Mouse (Mus musculus) c-Kit-positive CD71-negative TER-119-negative erythroid progenitor cells, embryonic 14.5 days (primary cell): ENCODE results near the gene Fgfr2.
A peak's percentile ranks its signal among the peaks of the same experiment; 100 is the strongest.

Experiments
- DNase-seq: peaks from one replicate; pipeline ENCODE4 v3.0.0-alpha.2; 2013; ENCODE audit warnings: low read depth

Fgfr2 gene

GRCm38 (mm10) chr7:132608316-132609020 lies 514.7 kb downstream of the Fgfr2 start:
- no peak for DNase-seq

- no peak for DNase-seq
Observed at GRCm38 (mm10) chr7:132605689-132606088, 517.5 kb downstream of the Fgfr2 start.

GRCm38 (mm10) chr7:132604720-132605119 lies 518.4 kb downstream of the Fgfr2 start:
- no peak for DNase-seq

- DNase-seq: no peak
Observed at GRCm38 (mm10) chr7:132600926-132601325, 522.2 kb downstream of the Fgfr2 start.

GRCm38 (mm10) chr7:132600026-132600425 lies 523.1 kb downstream of the Fgfr2 start:
- DNase-seq: no peak

GRCm38 (mm10) chr7:132599071-132599975 lies 523.8 kb downstream of the Fgfr2 start, which contains the start of gene Nkx1-2:
Gene Nkx1-2 (minus strand): TSS chr7:132599637.
- DNase-seq: no peak

- no peak for DNase-seq
Observed at GRCm38 (mm10) chr7:132597251-132598041, 525.7 kb downstream of the Fgfr2 start.

GRCm38 (mm10) chr7:132596557-132597250 lies 526.4 kb downstream of the Fgfr2 start:
- DNase-seq: no peak

- DNase-seq: no peak
Observed at GRCm38 (mm10) chr7:132595787-132596186, 527.4 kb downstream of the Fgfr2 start.

GRCm38 (mm10) chr7:132594325-132594724 lies 528.8 kb downstream of the Fgfr2 start:
- no peak for DNase-seq

- no peak for DNase-seq
Observed at GRCm38 (mm10) chr7:132593762-132594161, 529.4 kb downstream of the Fgfr2 start.

- DNase-seq: no peak
Observed at GRCm38 (mm10) chr7:132589610-132590009, 533.5 kb downstream of the Fgfr2 start.

GRCm38 (mm10) chr7:132587167-132587566 lies 536.0 kb downstream of the Fgfr2 start:
- DNase-seq: no peak

GRCm38 (mm10) chr7:132585695-132586491 lies 537.3 kb downstream of the Fgfr2 start:
- no peak for DNase-seq

- no peak for DNase-seq
Observed at GRCm38 (mm10) chr7:132581441-132581840, 541.7 kb downstream of the Fgfr2 start.

- DNase-seq: no peak
Observed at GRCm38 (mm10) chr7:132580511-132580910, 542.6 kb downstream of the Fgfr2 start.

GRCm38 (mm10) chr7:132576891-132577290 lies 546.3 kb downstream of the Fgfr2 start:
- no peak for DNase-seq

- DNase-seq: peak; percentile 96
Observed at GRCm38 (mm10) chr7:132576116-132576650, 547.0 kb downstream of the Fgfr2 start, which contains the start of gene Oat. Gene Oat (minus strand): TSS chr7:132576398.

GRCm38 (mm10) chr7:132575623-132576022 lies 547.5 kb downstream of the Fgfr2 start:
- DNase-seq: peak; percentile 69

GRCm38 (mm10) chr7:132574646-132575045 lies 548.5 kb downstream of the Fgfr2 start:
- no peak for DNase-seq
